Mouse (Mus musculus) granulocyte monocyte progenitor cell, adult 5-6 weeks (primary cell): ENCODE measurements around the gene Gm10647. TPM values are rescaled to one million over a fixed set of nuclear protein-coding genes. Genes with fewer than 3 reads are reported as not detected.

Experiments
- ATAC-seq: replicated peaks from 2 replicates; pipeline ENCODE4 v1.8.0; 2016; ENCODE audit warnings: mild to moderate bottlenecking, moderate TSS enrichment, inconsistent platforms; ENCODE audit not compliant: poor library complexity, severe bottlenecking
- total RNA-seq, 2 experiments: library from RNA; stranded (forward) in 1 of 2; stranded (reverse) in 1 of 2; fragments of 200-712, 200-1000 nt in 1 of 2; fragments of >200 nt in 1 of 2; fragmentation: Nextera tagmentation in 1 of 2; gene quantifications; 2 replicates each; pipeline ENCODE4 v1.2.3; 2014 to 2017

Gene Gm10647
- total RNA-seq, 2 experiments from 2014 or later: not detected

- peak; percentile 40; the same call in 1 of the 2 replicates for ATAC-seq
Measured at GRCm38 (mm10) chr9:66835097-66835480, 38.2 kb downstream of the Gm10647 start.

- ATAC-seq: no peak
Measured at GRCm38 (mm10) chr9:66846822-66847221, 50.0 kb downstream of the Gm10647 start.

Other genes with a start within 250 kb of the Gm10647 start
- gene Usp3, start 203.9 kb upstream of the Gm10647 start, total RNA-seq (2014; fragmentation: Nextera tagmentation): 37.4 and 72.1 TPM in 2 replicates
- gene Usp3, start 203.9 kb upstream of the Gm10647 start, total RNA-seq (2017): 50.4 and 55.5 TPM in 2 replicates
- 2.6 and 4.3 TPM in 2 replicates for gene Car12, start 83.4 kb upstream of the Gm10647 start, total RNA-seq (2014; fragmentation: Nextera tagmentation)
- 1.4 and 3.2 TPM in 2 replicates for gene Car12, start 83.4 kb upstream of the Gm10647 start, total RNA-seq (2017)
- 0.98 and 1.2 TPM in 2 replicates for gene Aph1b, start 1.5 kb upstream of the Gm10647 start, total RNA-seq (2014; fragmentation: Nextera tagmentation)
- gene Aph1b, start 1.5 kb upstream of the Gm10647 start, total RNA-seq (2017): 1.6 and 1.9 TPM in 2 replicates
- gene Aph1c, start 37.7 kb downstream of the Gm10647 start, total RNA-seq (2014; fragmentation: Nextera tagmentation): 3.8 and 9.0 TPM in 2 replicates
- gene Aph1c, start 37.7 kb downstream of the Gm10647 start, total RNA-seq (2017): 1.9 and 4.9 TPM in 2 replicates
- gene Rab8b, start 122.6 kb downstream of the Gm10647 start, total RNA-seq (2014; fragmentation: Nextera tagmentation): 37.5 and 39.6 TPM in 2 replicates
- gene Rab8b, start 122.6 kb downstream of the Gm10647 start, total RNA-seq (2017): 75.2 and 76.0 TPM in 2 replicates
- 960 and 1,103 TPM in 2 replicates for gene Rps27l, start 149.0 kb downstream of the Gm10647 start, total RNA-seq (2014; fragmentation: Nextera tagmentation)
- gene Rps27l, start 149.0 kb downstream of the Gm10647 start, total RNA-seq (2017): 140 and 187 TPM in 2 replicates
- gene Lactb, start 178.4 kb downstream of the Gm10647 start, total RNA-seq (2014; fragmentation: Nextera tagmentation): 22.4 and 29.4 TPM in 2 replicates
- gene Lactb, start 178.4 kb downstream of the Gm10647 start, total RNA-seq (2017): 31.9 and 38.7 TPM in 2 replicates